Mouse (Mus musculus) E14TG2a.4 (cell line): ENCODE data around the gene Cptp.

Experiments
- H3K27me3 ChIP-seq: 2 replicates; pipeline ENCODE4 v1.6.1; 2014; ENCODE audit warnings: low read length, control low read depth; ENCODE audit not compliant: insufficient read depth
- H3K36me3 ChIP-seq: 2 replicates; pipeline ENCODE4 v1.6.1; 2014; ENCODE audit warnings: low read length, control low read depth; ENCODE audit not compliant: insufficient read depth
- H3K4me1 ChIP-seq: replicated peaks from 2 replicates; pipeline ENCODE4 v1.6.1; 2014; ENCODE audit warnings: low read depth, low read length, control low read depth
- H3K4me3 ChIP-seq: replicated peaks from 2 replicates; pipeline ENCODE4 v1.5.1; 2014; ENCODE audit warnings: mild to moderate bottlenecking, low read length
- H3K9me3 ChIP-seq: 2 replicates; pipeline ENCODE4 v1.6.1; 2014; ENCODE audit warnings: low read length, control low read depth
- CTCF ChIP-seq: conservative IDR thresholded peaks from 2 replicates; pipeline ENCODE4 v1.5.1; 2014; ENCODE audit warnings: low read length
- NANOG ChIP-seq: IDR thresholded peaks from 2 replicates; pipeline ENCODE4 v1.6.1; 2014; ENCODE audit warnings: borderline replicate concordance, low read length, mixed read lengths
- POU5F1 ChIP-seq: IDR thresholded peaks from 2 replicates; pipeline ENCODE4 v1.6.1; 2014; ENCODE audit warnings: low read length, borderline replicate concordance

Gene Cptp

GRCm38 (mm10) chr4:155892017-155892416 is 22.8 kb upstream of the Cptp start:
- H3K36me3 ChIP-seq = peaks cover 47% of the 10 kb centered on the region
- peaks cover 70% of the 10 kb centered on the region for H3K4me1 ChIP-seq
- H3K4me3 ChIP-seq = peak overlapping the region; percentile 99
- TF ChIP-seq NANOG = no peak
- TF ChIP-seq CTCF = no peak
- TF ChIP-seq POU5F1 = no peak
- no peaks in the 10 kb centered on the region for H3K9me3 ChIP-seq
- H3K27me3 ChIP-seq = peaks cover 3% of the 10 kb centered on the region; the same call in 1 of the 2 replicates

DNA sequence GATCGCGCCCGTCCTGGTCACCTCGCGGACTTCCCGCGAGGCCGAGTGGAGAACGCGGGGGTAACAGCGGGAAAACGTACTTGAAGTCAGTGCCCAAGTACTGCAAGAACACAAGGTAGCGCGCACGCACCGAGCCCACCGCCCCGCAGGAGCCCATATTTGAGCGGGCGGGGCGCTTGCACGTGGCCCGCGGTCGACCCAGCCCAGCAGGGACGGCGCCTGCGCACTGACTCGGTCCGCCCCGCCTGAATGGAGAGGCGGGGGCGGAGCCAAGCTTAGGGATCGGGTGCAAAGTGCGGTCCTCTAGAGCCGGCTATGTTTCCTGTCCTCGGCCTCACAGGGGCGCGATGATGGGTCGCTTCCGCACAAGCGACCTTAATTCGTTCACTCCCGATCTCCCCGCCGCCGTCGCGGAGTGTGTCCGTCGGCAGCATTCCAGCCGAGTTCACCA is 22.3 kb upstream of the Cptp start, which contains the start of the genes Pusl1 and Acap3:
Pusl1 (minus strand) TSS at position 231 of the 451 bp plus-strand sequence.
Acap3 (plus strand) TSS at position 272 of the 451 bp plus-strand sequence.
- peaks cover 3% of the 10 kb centered on the region; the same call in 1 of the 2 replicates for H3K27me3 ChIP-seq
- no peaks in the 10 kb centered on the region for H3K9me3 ChIP-seq
- peaks cover 70% of the 10 kb centered on the region for H3K4me1 ChIP-seq
- peaks cover 47% of the 10 kb centered on the region for H3K36me3 ChIP-seq
- TF ChIP-seq NANOG (no peak), CTCF (no peak), POU5F1 (no peak)
- peak within 1 kb of the TSS; percentile 99 for H3K4me3 ChIP-seq

- no peaks in the 10 kb centered on the region for H3K9me3 ChIP-seq
- H3K4me1 ChIP-seq = peaks cover 65% of the 10 kb centered on the region
- H3K4me3 ChIP-seq = peak overlapping the region; percentile 99
- peaks cover 47% of the 10 kb centered on the region for H3K36me3 ChIP-seq
- peaks cover 3% of the 10 kb centered on the region; the same call in 1 of the 2 replicates for H3K27me3 ChIP-seq
- TF ChIP-seq CTCF = no peak
- no peak for TF ChIP-seq NANOG
- no peak for TF ChIP-seq POU5F1
These were observed 21.8 kb upstream of the Cptp start for GRCm38 (mm10) chr4:155891011-155891471.

DNA sequence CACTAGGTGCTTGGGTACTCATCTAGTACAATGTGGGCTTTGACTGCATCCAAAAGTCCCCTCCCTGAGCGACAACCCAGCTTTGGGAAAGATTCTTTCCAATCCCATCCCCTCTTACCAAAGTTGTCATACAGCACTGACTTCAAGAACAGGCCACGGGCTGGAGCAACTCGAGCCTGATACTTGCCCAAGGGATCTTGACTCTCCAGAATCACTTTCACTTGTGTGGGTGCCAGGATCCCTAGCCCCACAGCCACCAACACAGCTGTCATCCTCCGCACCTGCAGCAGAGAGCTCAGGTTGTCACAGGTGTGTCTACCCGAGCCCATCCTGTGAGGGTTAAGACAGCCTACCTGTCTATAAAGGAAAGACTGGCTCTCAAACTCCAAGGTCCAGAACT is 20.1 kb upstream of the Cptp start:
- no peaks in the 10 kb centered on the region for H3K9me3 ChIP-seq
- H3K36me3 ChIP-seq = peaks cover 62% of the 10 kb centered on the region
- TF ChIP-seq NANOG = no peak
- TF ChIP-seq CTCF = no peak
- TF ChIP-seq POU5F1 = no peak
- H3K4me1 ChIP-seq = peaks cover 49% of the 10 kb centered on the region
- peaks cover 3% of the 10 kb centered on the region; the same call in 1 of the 2 replicates for H3K27me3 ChIP-seq
- H3K4me3 ChIP-seq = no peak overlapping the region

GRCm38 (mm10) chr4:155888181-155888580 is 18.9 kb upstream of the Cptp start:
- TF ChIP-seq CTCF = no peak
- TF ChIP-seq NANOG = no peak
- no peak for TF ChIP-seq POU5F1
- Histone ChIP-seq H3K4me1 (peaks cover 37% of the 10 kb centered on the region), H3K9me3 (no peaks in the 10 kb centered on the region), H3K4me3 (no peak overlapping the region), H3K36me3 (peaks cover 74% of the 10 kb centered on the region), H3K27me3 (peaks cover 3% of the 10 kb centered on the region; the same call in 1 of the 2 replicates)

DNA sequence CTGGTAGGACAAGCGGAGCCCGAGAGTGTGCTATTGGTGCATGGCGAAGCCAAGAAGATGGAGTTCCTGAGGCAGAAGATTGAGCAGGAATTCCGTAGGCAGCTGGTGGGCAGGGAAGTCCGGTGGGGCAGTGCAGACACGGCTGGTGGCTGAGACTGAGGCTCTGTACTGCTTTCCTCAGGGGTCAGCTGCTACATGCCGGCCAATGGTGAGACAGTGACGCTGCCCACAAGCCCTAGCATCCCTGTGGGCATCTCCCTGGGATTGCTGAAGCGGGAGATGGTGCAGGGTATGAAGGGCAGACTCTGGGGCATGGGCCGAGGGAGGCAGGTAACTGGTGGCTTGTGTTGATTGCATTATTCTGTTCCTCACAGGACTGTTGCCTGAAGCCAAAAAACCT is 18.4 kb upstream of the Cptp start:
- Histone ChIP-seq H3K4me3 (no peak overlapping the region), H3K4me1 (peaks cover 32% of the 10 kb centered on the region), H3K27me3 (peaks cover under 1% of the 10 kb centered on the region; the same call in 1 of the 2 replicates), H3K36me3 (peaks cover 79% of the 10 kb centered on the region), H3K9me3 (no peaks in the 10 kb centered on the region)
- TF ChIP-seq POU5F1 = no peak
- TF ChIP-seq NANOG = no peak
- no peak for TF ChIP-seq CTCF

- Histone ChIP-seq H3K4me1 (peaks cover 30% of the 10 kb centered on the region), H3K36me3 (peaks cover 87% of the 10 kb centered on the region), H3K27me3 (no peaks in the 10 kb centered on the region), H3K4me3 (no peak overlapping the region), H3K9me3 (no peaks in the 10 kb centered on the region)
- TF ChIP-seq CTCF (no peak), POU5F1 (no peak), NANOG (no peak)
These were observed 17.1 kb upstream of the Cptp start for GRCm38 (mm10) chr4:155886330-155886729.

GRCm38 (mm10) chr4:155883587-155883986 is 14.3 kb upstream of the Cptp start:
- Histone ChIP-seq H3K9me3 (no peaks in the 10 kb centered on the region), H3K4me1 (peaks cover 12% of the 10 kb centered on the region), H3K4me3 (no peak overlapping the region), H3K27me3 (no peaks in the 10 kb centered on the region), H3K36me3 (peaks cover 69% of the 10 kb centered on the region)
- TF ChIP-seq POU5F1 (no peak), NANOG (no peak), CTCF (no peak)
